Comparison of ENCODE assay signal across 16 mouse cellular contexts in the genomic region with DNA sequence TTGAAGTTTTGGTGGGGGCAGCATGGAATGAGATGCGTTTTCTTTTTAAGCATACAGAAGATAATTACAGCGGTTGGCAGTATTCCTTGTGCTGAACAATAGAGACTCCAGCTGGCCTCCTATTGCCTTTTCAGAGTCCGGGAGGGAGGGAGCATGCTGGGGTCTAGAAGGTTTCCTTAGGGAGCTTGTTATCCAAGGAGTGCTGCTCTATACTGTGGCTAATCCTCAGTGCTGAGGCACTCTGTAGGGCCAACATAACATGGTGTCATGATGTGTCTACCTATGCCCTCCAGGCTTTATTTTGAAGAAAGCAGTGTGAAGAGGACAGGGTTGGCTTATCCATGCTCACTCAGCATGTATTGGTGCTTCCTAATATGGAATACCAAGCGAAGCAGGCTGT.
DNase-seq lines count a peak whose midpoint lies in the region; ATAC-seq and TF ChIP-seq lines count a peak whose summit lies in the region.
"Had no signal": no experiment of that assay in that cellular context is flagged by ENCODE, and none has a peak within 500 bp of the region (broad histone marks: within the 10 kb centered on the region; RNA-seq: fewer than 3 reads in every experiment).

No protein-coding gene starts in this region.

- no peaks in the 10 kb centered on the region for H3K36me3 ChIP-seq in forebrain, postnatal 0 days (ENCODE audit: insufficient read depth)
- H3K36me3 ChIP-seq in midbrain, embryonic 15.5 days (replicated peaks), result no peaks in the 10 kb centered on the region
- no peaks in the 10 kb centered on the region for H3K36me3 ChIP-seq in kidney, embryonic 15.5 days
- H3K36me3 ChIP-seq: heart, embryonic 15.5 days; limb, embryonic 13.5 days had no signal

- no peak for TF ChIP-seq CTCF in forebrain, postnatal 0 days (IDR thresholded peaks at IDR 0.05; ENCODE audit: low read depth)

- H3K9me3 ChIP-seq in forebrain, postnatal 0 days (ENCODE audit: low read length), result no peaks in the 10 kb centered on the region
- no peaks in the 10 kb centered on the region for H3K9me3 ChIP-seq in midbrain, embryonic 15.5 days
- no peaks in the 10 kb centered on the region for H3K9me3 ChIP-seq in kidney, embryonic 15.5 days (replicated peaks)
- H3K9me3 ChIP-seq: heart, embryonic 15.5 days; limb, embryonic 13.5 days had no signal

- ATAC-seq in forebrain, postnatal 0 days, result peak; percentile 74
- ATAC-seq in midbrain, embryonic 15.5 days (replicated peaks), result peak; percentile 83
- ATAC-seq in kidney, embryonic 15.5 days (replicated peaks; ENCODE audit: low FRiP score), result no peak
- ATAC-seq: activated CD4-positive, CD25-positive, alpha-beta regulatory T cell, adult 4 months; liver, postnatal 0 days had no signal

- H3K4me3 ChIP-seq in forebrain, postnatal 0 days (ENCODE audit: low read depth, low read length), result no peak overlapping the region
- H3K4me3 ChIP-seq in midbrain, embryonic 15.5 days, result no peak overlapping the region
- no peak overlapping the region for H3K4me3 ChIP-seq in kidney, embryonic 15.5 days (replicated peaks)
- H3K4me3 ChIP-seq: heart, embryonic 15.5 days; limb, embryonic 13.5 days had no signal

- 21% methylated on average over 4 of the region's 4 CpGs for WGBS in forebrain, postnatal 0 days
- 25% methylated on average over 4 of the region's 4 CpGs for WGBS in midbrain, embryonic 15.5 days
- 64% methylated on average over 4 of the region's 4 CpGs for WGBS in kidney, embryonic 15.5 days

- H3K9ac ChIP-seq in forebrain, postnatal 0 days, result no peak overlapping the region
- H3K9ac ChIP-seq in midbrain, embryonic 15.5 days, result no peak overlapping the region
- no peak overlapping the region for H3K9ac ChIP-seq in kidney, embryonic 15.5 days
- H3K9ac ChIP-seq: heart, embryonic 15.5 days; limb, embryonic 13.5 days; liver, postnatal 0 days had no signal

- peak; percentile 40 for DNase-seq in Muller cell, postnatal 12 days (ENCODE audit: inconsistent ontology term)
- peak; percentile 29 for DNase-seq in embryo, embryonic 10.5 days (ENCODE audit: low spot score)
- DNase-seq in forebrain, postnatal 0 days, result peak; percentile 35
- no peak for DNase-seq in adipocyte (ENCODE audit: low spot score)
- DNase-seq in urinary bladder, postnatal 25 days (ENCODE audit: low spot score), result no peak
- DNase-seq in lung, postnatal 4 days, result no peak
- DNase-seq: cerebellum, adult 9-10 months; kidney, postnatal 36 days; liver, postnatal 0 days; right cerebral cortex, postnatal 4 days; thymus, postnatal 36 days had no signal

- no peaks in the 10 kb centered on the region for H3K27me3 ChIP-seq in forebrain, postnatal 0 days (ENCODE audit: insufficient read depth, low read length)
- no peaks in the 10 kb centered on the region for H3K27me3 ChIP-seq in midbrain, embryonic 15.5 days (replicated peaks)
- H3K27me3 ChIP-seq in kidney, embryonic 15.5 days, result no peaks in the 10 kb centered on the region
- H3K27me3 ChIP-seq: heart, embryonic 15.5 days; limb, embryonic 13.5 days had no signal

- peaks cover 7% of the 10 kb centered on the region; the same call in 1 of the 2 replicates for H3K4me1 ChIP-seq in forebrain, postnatal 0 days (ENCODE audit: insufficient read depth)
- H3K4me1 ChIP-seq in midbrain, embryonic 15.5 days, result peaks cover 11% of the 10 kb centered on the region
- H3K4me1 ChIP-seq in kidney, embryonic 15.5 days, result no peaks in the 10 kb centered on the region

- H3K4me2 ChIP-seq in forebrain, postnatal 0 days (ENCODE audit: low read depth), result no peak overlapping the region
- H3K4me2 ChIP-seq in midbrain, embryonic 15.5 days, result no peak overlapping the region
- H3K4me2 ChIP-seq in kidney, embryonic 15.5 days, result no peak overlapping the region
- H3K4me2 ChIP-seq: heart, embryonic 15.5 days; limb, embryonic 13.5 days had no signal

- no peak overlapping the region for H3K27ac ChIP-seq in forebrain, postnatal 0 days (ENCODE audit: low read depth, low read length)
- H3K27ac ChIP-seq in midbrain, embryonic 15.5 days, result 0 out of 2 replicates have a peak overlapping the region, but pooled peaks have one; percentile 21
- no peak overlapping the region for H3K27ac ChIP-seq in kidney, embryonic 15.5 days
- H3K27ac ChIP-seq: heart, embryonic 15.5 days; limb, embryonic 13.5 days had no signal

Comparison
In these comparisons a context has a peak if more than half of its experiments do, and no peak if none do; other contexts are left out.
1. DNase-seq: peak in Muller cell, postnatal 12 days (single experiment), embryo, embryonic 10.5 days (single experiment) and forebrain, postnatal 0 days (single experiment); none in adipocyte (single experiment), urinary bladder, postnatal 25 days (single experiment) and lung, postnatal 4 days (0 of 2).